Mouse (Mus musculus): ENCODE measurements at regions not wholly inside any gene's neighbourhood (a gene's known extent, or its start where the extent isn't known, plus 50 kb on each side); places are given as distances from the start of the nearest gene placed in this dataset.

DNA sequence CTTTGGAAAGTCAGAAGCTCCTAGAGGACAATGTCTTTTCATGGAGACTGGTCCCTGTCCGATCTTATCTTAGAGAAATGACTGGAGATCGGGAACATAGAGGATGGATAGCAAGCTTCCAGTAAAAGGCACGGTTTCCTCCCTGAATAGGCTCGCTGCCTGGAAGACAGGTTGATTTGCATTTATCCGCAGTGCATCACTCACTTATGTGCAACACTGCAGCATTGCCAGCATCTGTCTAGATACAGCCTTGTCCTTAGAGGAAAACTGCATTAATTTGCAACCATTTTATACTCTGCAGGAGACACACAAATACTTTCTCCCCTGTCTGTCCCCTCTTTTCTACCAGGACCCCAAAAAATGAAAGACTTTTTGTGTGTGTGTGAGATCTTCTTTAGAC lies 926.4 kb downstream of the Synb start:
- H3K27ac ChIP-seq (ENCODE audit: insufficient read depth, low read depth, low read length): no peak overlapping the region
- no peak for DNase-seq
- no peaks in the 10 kb centered on the region for H3K36me3 ChIP-seq (ENCODE audit: control insufficient read depth, insufficient read depth, low read length)
- H3K4me1 ChIP-seq (ENCODE audit: control insufficient read depth, insufficient read depth, low read length): no peaks in the 10 kb centered on the region
- WGBS: 85% methylated on average over 5 of the region's 5 CpGs
- no peak overlapping the region for H3K4me3 ChIP-seq (ENCODE audit: insufficient read depth, low read depth, low read length)
- no peaks in the 10 kb centered on the region for H3K27me3 ChIP-seq (replicated peaks; ENCODE audit: control insufficient read depth, insufficient read depth, low read length)
- no peak for TF ChIP-seq CTCF (conservative IDR thresholded peaks at IDR 0.05; ENCODE audit: insufficient read depth, insufficient read length, low read depth, low read length)
- TF ChIP-seq POLR2A (IDR thresholded peaks at IDR 0.05; ENCODE audit: low read depth, low read length): no peak

DNA sequence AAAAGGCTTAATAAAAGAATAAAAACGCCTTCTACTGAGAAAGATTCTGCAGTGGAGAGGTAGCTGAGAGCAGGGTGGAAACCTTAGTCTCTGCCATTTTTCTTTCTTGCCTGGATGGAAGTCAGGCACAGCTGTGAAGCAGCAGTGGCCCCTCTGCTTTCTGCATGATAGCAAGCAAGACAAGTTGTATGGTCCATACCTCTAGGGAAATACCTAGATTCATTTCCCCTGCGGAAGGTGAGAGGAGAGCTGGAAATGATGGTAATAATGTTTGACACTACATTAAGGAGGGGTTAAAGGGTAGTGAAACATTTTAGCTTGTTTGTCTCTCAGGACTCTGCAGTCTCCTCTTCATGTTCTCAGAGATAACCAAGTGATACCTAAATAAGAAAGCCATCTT lies 930.2 kb downstream of the Synb start:
- 76% methylated on average over 2 of the region's 2 CpGs for WGBS
- DNase-seq: no peak
- H3K27me3 ChIP-seq (replicated peaks; ENCODE audit: control insufficient read depth, insufficient read depth, low read length): no peaks in the 10 kb centered on the region
- no peaks in the 10 kb centered on the region for H3K36me3 ChIP-seq (ENCODE audit: control insufficient read depth, insufficient read depth, low read length)
- H3K4me3 ChIP-seq (ENCODE audit: insufficient read depth, low read depth, low read length): no peak overlapping the region
- TF ChIP-seq POLR2A (IDR thresholded peaks at IDR 0.05; ENCODE audit: low read depth, low read length) (no peak), CTCF (conservative IDR thresholded peaks at IDR 0.05; ENCODE audit: insufficient read depth, insufficient read length, low read depth, low read length) (no peak)
- H3K27ac ChIP-seq (ENCODE audit: insufficient read depth, low read depth, low read length): no peak overlapping the region
- H3K4me1 ChIP-seq (ENCODE audit: control insufficient read depth, insufficient read depth, low read length): no peaks in the 10 kb centered on the region

DNA sequence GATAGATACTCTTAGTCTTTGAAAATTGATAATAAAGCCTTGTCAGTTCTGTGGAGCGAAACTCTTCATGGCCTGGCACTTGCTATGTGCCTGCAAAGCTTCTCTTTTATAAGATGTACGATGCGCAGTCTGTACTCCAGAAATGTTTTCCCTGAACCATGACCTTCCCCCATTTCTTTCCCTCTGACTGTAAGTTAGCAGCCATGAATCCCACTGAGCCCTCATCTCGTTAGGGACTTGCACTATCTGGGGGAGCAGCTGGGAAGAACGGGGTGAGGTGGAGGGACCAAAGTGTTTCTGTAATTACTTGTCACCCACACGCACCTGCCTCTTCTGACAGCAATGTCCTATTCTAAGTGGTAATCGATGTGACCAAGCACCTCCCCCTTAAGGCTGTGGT lies 932.1 kb downstream of the Synb start:
- Histone ChIP-seq H3K27me3 (replicated peaks; ENCODE audit: control insufficient read depth, insufficient read depth, low read length) (no peaks in the 10 kb centered on the region), H3K27ac (ENCODE audit: insufficient read depth, low read depth, low read length) (no peak overlapping the region), H3K36me3 (ENCODE audit: control insufficient read depth, insufficient read depth, low read length) (no peaks in the 10 kb centered on the region), H3K4me1 (ENCODE audit: control insufficient read depth, insufficient read depth, low read length) (no peaks in the 10 kb centered on the region), H3K4me3 (ENCODE audit: insufficient read depth, low read depth, low read length) (no peak overlapping the region)
- 64% methylated on average over 7 of the region's 7 CpGs for WGBS
- TF ChIP-seq POLR2A (IDR thresholded peaks at IDR 0.05; ENCODE audit: low read depth, low read length): no peak
- no peak for TF ChIP-seq CTCF (conservative IDR thresholded peaks at IDR 0.05; ENCODE audit: insufficient read depth, insufficient read length, low read depth, low read length)
- DNase-seq: no peak

DNA sequence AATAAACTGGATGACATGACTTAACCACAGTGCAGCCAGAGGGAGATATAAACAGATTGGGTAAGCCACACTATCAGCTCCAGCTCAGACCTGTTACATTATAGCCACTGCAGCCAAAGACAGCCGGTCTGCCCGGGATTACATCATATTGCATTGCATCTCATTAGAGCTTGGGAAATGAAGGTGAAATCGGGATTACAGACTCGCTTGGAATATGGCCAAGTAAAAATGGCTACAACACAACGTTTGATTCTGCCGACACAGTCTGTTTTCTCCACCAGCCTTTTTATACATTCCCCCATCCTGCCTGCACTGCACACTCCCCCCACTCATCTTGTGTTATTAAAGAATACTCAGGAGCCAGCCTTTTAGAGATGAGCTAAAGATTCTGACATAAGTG lies 932.6 kb downstream of the Synb start:
- TF ChIP-seq CTCF (conservative IDR thresholded peaks at IDR 0.05; ENCODE audit: insufficient read depth, insufficient read length, low read depth, low read length) (no peak), POLR2A (IDR thresholded peaks at IDR 0.05; ENCODE audit: low read depth, low read length) (no peak)
- Histone ChIP-seq H3K4me1 (ENCODE audit: control insufficient read depth, insufficient read depth, low read length) (no peaks in the 10 kb centered on the region), H3K36me3 (ENCODE audit: control insufficient read depth, insufficient read depth, low read length) (no peaks in the 10 kb centered on the region), H3K27ac (ENCODE audit: insufficient read depth, low read depth, low read length) (no peak overlapping the region), H3K27me3 (replicated peaks; ENCODE audit: control insufficient read depth, insufficient read depth, low read length) (no peaks in the 10 kb centered on the region), H3K4me3 (ENCODE audit: insufficient read depth, low read depth, low read length) (no peak overlapping the region)
- WGBS: 65% methylated on average over 6 of the region's 6 CpGs
- DNase-seq: no peak

- Histone ChIP-seq H3K4me1 (ENCODE audit: control insufficient read depth, insufficient read depth, low read length) (no peaks in the 10 kb centered on the region), H3K27me3 (replicated peaks; ENCODE audit: control insufficient read depth, insufficient read depth, low read length) (no peaks in the 10 kb centered on the region), H3K36me3 (ENCODE audit: control insufficient read depth, insufficient read depth, low read length) (no peaks in the 10 kb centered on the region), H3K27ac (ENCODE audit: insufficient read depth, low read depth, low read length) (no peak overlapping the region), H3K4me3 (ENCODE audit: insufficient read depth, low read depth, low read length) (no peak overlapping the region)
- TF ChIP-seq POLR2A (IDR thresholded peaks at IDR 0.05; ENCODE audit: low read depth, low read length) (no peak), CTCF (conservative IDR thresholded peaks at IDR 0.05; ENCODE audit: insufficient read depth, insufficient read length, low read depth, low read length) (no peak)
- 75% methylated on average over 7 of the region's 7 CpGs for WGBS
- no peak for DNase-seq
Observed at GRCm38 (mm10) chr14:68356396-68356795, 937.7 kb downstream of the Synb start.

- H3K27ac ChIP-seq (ENCODE audit: insufficient read depth, low read depth, low read length): no peak overlapping the region
- no peak for TF ChIP-seq POLR2A (IDR thresholded peaks at IDR 0.05; ENCODE audit: low read depth, low read length)
- TF ChIP-seq CTCF (conservative IDR thresholded peaks at IDR 0.05; ENCODE audit: insufficient read depth, insufficient read length, low read depth, low read length): no peak
- DNase-seq: no peak
- H3K36me3 ChIP-seq (ENCODE audit: control insufficient read depth, insufficient read depth, low read length): no peaks in the 10 kb centered on the region
- H3K4me1 ChIP-seq (ENCODE audit: control insufficient read depth, insufficient read depth, low read length): no peaks in the 10 kb centered on the region
- no peak overlapping the region for H3K4me3 ChIP-seq (ENCODE audit: insufficient read depth, low read depth, low read length)
- WGBS: 62% methylated on average over 8 of the region's 8 CpGs
- no peaks in the 10 kb centered on the region for H3K27me3 ChIP-seq (replicated peaks; ENCODE audit: control insufficient read depth, insufficient read depth, low read length)
Observed at GRCm38 (mm10) chr14:68355462-68355905, 938.6 kb downstream of the Synb start.

- Histone ChIP-seq H3K27ac (ENCODE audit: insufficient read depth, low read depth, low read length) (no peak overlapping the region), H3K4me3 (ENCODE audit: insufficient read depth, low read depth, low read length) (no peak overlapping the region), H3K4me1 (ENCODE audit: control insufficient read depth, insufficient read depth, low read length) (no peaks in the 10 kb centered on the region), H3K27me3 (replicated peaks; ENCODE audit: control insufficient read depth, insufficient read depth, low read length) (no peaks in the 10 kb centered on the region; the same call in 1 of the 2 replicates), H3K36me3 (ENCODE audit: control insufficient read depth, insufficient read depth, low read length) (no peaks in the 10 kb centered on the region)
- WGBS: 67% methylated on average over 4 of the region's 4 CpGs
- TF ChIP-seq POLR2A (IDR thresholded peaks at IDR 0.05; ENCODE audit: low read depth, low read length) (no peak), CTCF (conservative IDR thresholded peaks at IDR 0.05; ENCODE audit: insufficient read depth, insufficient read length, low read depth, low read length) (no peak)
- no peak for DNase-seq
Observed at GRCm38 (mm10) chr14:68345527-68345926, 948.6 kb downstream of the Synb start.

DNA sequence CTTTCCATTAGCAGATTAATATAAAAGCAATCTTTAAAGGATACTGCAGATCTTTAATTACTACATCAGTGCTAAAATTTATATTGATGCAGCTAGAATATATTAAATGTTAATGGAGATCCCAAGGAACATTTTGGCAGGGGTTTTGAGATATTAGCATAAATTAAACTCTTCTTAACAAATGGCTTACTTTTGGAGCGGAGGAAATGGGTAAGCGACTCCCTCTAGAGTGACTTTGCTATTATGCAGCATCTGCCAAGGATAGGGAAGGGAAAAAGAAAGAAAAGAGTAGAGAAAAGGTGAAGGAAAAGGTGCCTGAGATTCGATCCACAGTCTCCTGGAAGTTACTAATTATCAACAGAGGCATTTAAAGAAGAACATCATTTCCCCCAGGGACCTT lies 949.4 kb downstream of the Synb start:
- Histone ChIP-seq H3K4me1 (ENCODE audit: control insufficient read depth, insufficient read depth, low read length) (no peaks in the 10 kb centered on the region), H3K27ac (ENCODE audit: insufficient read depth, low read depth, low read length) (no peak overlapping the region), H3K36me3 (ENCODE audit: control insufficient read depth, insufficient read depth, low read length) (no peaks in the 10 kb centered on the region), H3K4me3 (ENCODE audit: insufficient read depth, low read depth, low read length) (no peak overlapping the region), H3K27me3 (replicated peaks; ENCODE audit: control insufficient read depth, insufficient read depth, low read length) (no peaks in the 10 kb centered on the region; the same call in 1 of the 2 replicates)
- TF ChIP-seq POLR2A (IDR thresholded peaks at IDR 0.05; ENCODE audit: low read depth, low read length): no peak
- TF ChIP-seq CTCF (conservative IDR thresholded peaks at IDR 0.05; ENCODE audit: insufficient read depth, insufficient read length, low read depth, low read length): no peak
- WGBS: 63% methylated on average over 3 of the region's 3 CpGs
- no peak for DNase-seq
